Mouse (Mus musculus) lung, adult 10 weeks (tissue): ENCODE measurements around the gene 1600002K03Rik. TPM values are rescaled to one million over a fixed set of nuclear protein-coding genes. Genes with fewer than 3 reads are reported as not detected.

Experiments
- polyA plus RNA-seq: library from polyadenylated mRNA; stranded (reverse); fragments of 350-450 nt; fragmentation: Illumina TruSeq; extraction: RNeasy Lipid Tissue Mini Kit (QIAGEN cat#74804); gene quantifications from one replicate; pipeline ENCODE4 v1.2.3, GENCODE M21; 2014; ENCODE audit warnings: low read depth, low replicate concordance; ENCODE audit not compliant: insufficient read depth

The 1600002K03Rik gene
- 27.6 TPM for polyA plus RNA-seq

GRCm38 (mm10) chr10:80172527-80173292, at the start of gene 1600002K03Rik:
TSS of gene 1600002K03Rik (plus strand) at chr10:80172944.

GRCm38 (mm10) chr10:80138553-80139438, 33.9 kb upstream of the 1600002K03Rik start, which contains the start of gene Atp5d:
TSS of gene Atp5d (plus strand) at chr10:80138632.

GRCm38 (mm10) chr10:80140666-80141035, 32.1 kb upstream of the 1600002K03Rik start, which contains the start of gene Cbarp:
TSS of gene Cbarp (minus strand) at chr10:80140835.

GRCm38 (mm10) chr10:80147719-80148601, 24.8 kb upstream of the 1600002K03Rik start, which contains the start of gene Midn:
TSS of gene Midn (plus strand) at chr10:80148272.

GRCm38 (mm10) chr10:80165392-80166128, 7.2 kb upstream of the 1600002K03Rik start, which contains the start of gene Cirbp:
TSS of gene Cirbp (plus strand) at chr10:80165985.

GRCm38 (mm10) chr10:80179068-80180051, 6.6 kb downstream of the 1600002K03Rik start, which contains the start of gene Efna2:
TSS of gene Efna2 (plus strand) at chr10:80179482.

Other genes with a start within 250 kb of the 1600002K03Rik start
- gene Arid3a, start 245.9 kb upstream of the 1600002K03Rik start, polyA plus RNA-seq, result 2.2 TPM
- 25.0 TPM for gene Wdr18, start 212.8 kb upstream of the 1600002K03Rik start, polyA plus RNA-seq
- not detected for gene Grin3b, start 202.2 kb upstream of the 1600002K03Rik start, polyA plus RNA-seq
- 67.1 TPM for gene Tmem259, start 188.6 kb upstream of the 1600002K03Rik start, polyA plus RNA-seq
- 208 TPM for gene Cnn2, start 184.4 kb upstream of the 1600002K03Rik start, polyA plus RNA-seq
- 7.0 TPM for gene Abca7, start 176.4 kb upstream of the 1600002K03Rik start, polyA plus RNA-seq
- 36.5 TPM for gene Arhgap45, start 156.3 kb upstream of the 1600002K03Rik start, polyA plus RNA-seq
- 120 TPM for gene Polr2e, start 133.1 kb upstream of the 1600002K03Rik start, polyA plus RNA-seq
- gene Gpx4, start 125.8 kb upstream of the 1600002K03Rik start, polyA plus RNA-seq, result 1,013 TPM
- 13.9 TPM for gene Sbno2, start 67.4 kb upstream of the 1600002K03Rik start, polyA plus RNA-seq
- 98.1 TPM for gene Stk11, start 57.1 kb upstream of the 1600002K03Rik start, polyA plus RNA-seq
- 267 TPM for gene Atp5d, start 34.3 kb upstream of the 1600002K03Rik start, polyA plus RNA-seq
- 6.8 TPM for gene Cbarp, start 32.1 kb upstream of the 1600002K03Rik start, polyA plus RNA-seq
- gene Midn, start 24.7 kb upstream of the 1600002K03Rik start, polyA plus RNA-seq, result 24.9 TPM
- gene Cirbp, start 7.0 kb upstream of the 1600002K03Rik start, polyA plus RNA-seq, result 84.5 TPM
- 1.1 TPM for gene Efna2, start 6.5 kb downstream of the 1600002K03Rik start, polyA plus RNA-seq
- gene Mum1, start 53.5 kb downstream of the 1600002K03Rik start, polyA plus RNA-seq, result 23.2 TPM
- gene Ndufs7, start 76.2 kb downstream of the 1600002K03Rik start, polyA plus RNA-seq, result 159 TPM
- gene Gamt, start 88.1 kb downstream of the 1600002K03Rik start, polyA plus RNA-seq, result 15.2 TPM
- 33.6 TPM for gene Dazap1, start 88.5 kb downstream of the 1600002K03Rik start, polyA plus RNA-seq
- gene Rps15, start 119.5 kb downstream of the 1600002K03Rik start, polyA plus RNA-seq, result 3,529 TPM
- 0.46 TPM for gene Apc2, start 123.0 kb downstream of the 1600002K03Rik start, polyA plus RNA-seq
- 50.0 TPM for gene 2310011J03Rik, start 147.6 kb downstream of the 1600002K03Rik start, polyA plus RNA-seq
- 2.0 TPM for gene Pcsk4, start 156.6 kb downstream of the 1600002K03Rik start, polyA plus RNA-seq
- gene Reep6, start 157.0 kb downstream of the 1600002K03Rik start, polyA plus RNA-seq, result 12.2 TPM
- 21.3 TPM for gene Adamtsl5, start 175.5 kb downstream of the 1600002K03Rik start, polyA plus RNA-seq
- 1.6 TPM for gene Plk5, start 183.5 kb downstream of the 1600002K03Rik start, polyA plus RNA-seq
- 6.8 TPM for gene Mex3d, start 214.7 kb downstream of the 1600002K03Rik start, polyA plus RNA-seq
- gene Mbd3, start 226.6 kb downstream of the 1600002K03Rik start, polyA plus RNA-seq, result 93.3 TPM
- 589 TPM for gene Uqcr11, start 233.9 kb downstream of the 1600002K03Rik start, polyA plus RNA-seq